Mouse (Mus musculus) MEL-GATA-1-ER (cell line): ENCODE results near the gene Luc7l3.

ENCODE experiments used
- DNase-seq: peaks from one replicate; pipeline ENCODE4 v3.0.0-alpha.2; 2012; ENCODE audit warnings: low read depth; ENCODE audit errors: extremely low read depth

Luc7l3 gene

DNA sequence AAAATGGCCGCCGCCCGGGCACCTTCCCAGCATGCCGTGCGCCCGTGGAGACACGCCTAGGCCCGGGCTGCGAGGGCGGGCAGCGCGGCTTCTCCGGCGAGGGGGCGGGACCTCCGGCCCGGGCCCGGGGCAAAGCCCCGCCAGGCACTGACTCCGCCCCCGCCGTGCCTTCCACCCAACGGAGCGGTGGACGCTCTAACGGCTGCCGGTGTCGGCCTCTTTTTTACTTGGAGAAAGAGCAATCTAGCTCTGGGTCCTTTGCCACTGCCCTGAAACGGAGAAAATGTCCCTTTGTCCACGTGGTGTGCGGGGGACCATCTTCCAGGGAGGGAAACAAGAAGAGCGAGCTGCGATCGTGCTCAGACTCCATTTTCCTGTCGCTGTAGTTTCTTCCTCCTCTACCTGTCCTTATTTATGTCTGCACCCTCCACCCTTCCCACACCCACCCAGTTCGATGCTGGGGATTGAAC is at the start of gene Luc7l3:
Luc7l3 (minus strand) TSS at position 58 of the 470 bp plus-strand sequence.
- peak; percentile 59 for DNase-seq

DNA sequence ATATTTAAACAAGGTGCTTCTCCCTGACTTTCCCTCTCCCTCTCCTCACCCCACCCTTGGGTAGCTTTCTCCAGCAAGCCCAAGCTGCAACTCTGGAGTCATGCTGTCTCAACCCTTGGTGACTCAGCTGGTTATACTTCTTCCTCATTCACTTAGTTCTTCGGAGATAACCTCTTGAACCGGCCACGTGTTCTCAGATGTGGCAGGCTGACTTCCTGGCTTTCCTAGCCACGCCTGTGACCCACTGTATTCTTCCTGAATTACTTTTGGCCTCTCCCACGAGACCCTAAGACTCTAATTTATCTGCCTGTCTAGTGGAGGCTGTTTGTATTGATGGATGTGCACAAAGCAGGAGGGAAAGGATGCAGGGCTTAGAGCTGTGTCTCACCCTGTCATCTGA is 49.0 kb upstream of the Luc7l3 start:
- peak; percentile 87 for DNase-seq

DNA sequence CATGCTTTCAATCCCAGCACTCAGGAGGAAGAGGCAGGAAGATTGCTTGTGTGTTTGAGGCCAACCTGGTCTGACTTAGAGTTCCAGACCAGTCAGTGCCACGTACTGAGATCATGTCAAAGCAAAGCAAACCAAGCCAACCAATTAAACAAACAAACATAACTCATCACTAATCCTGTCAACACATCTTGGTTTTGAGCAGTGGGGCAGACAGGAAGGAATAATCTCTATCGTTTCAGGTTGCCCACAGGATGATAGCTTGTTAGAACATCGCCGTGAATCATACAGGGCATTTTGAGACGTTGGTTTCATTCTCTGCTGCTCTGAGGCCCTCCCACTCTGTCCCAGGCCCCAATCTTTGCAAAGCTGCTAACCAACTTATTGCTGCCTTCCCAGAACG is 48.2 kb upstream of the Luc7l3 start:
- DNase-seq, result peak; percentile 16

DNA sequence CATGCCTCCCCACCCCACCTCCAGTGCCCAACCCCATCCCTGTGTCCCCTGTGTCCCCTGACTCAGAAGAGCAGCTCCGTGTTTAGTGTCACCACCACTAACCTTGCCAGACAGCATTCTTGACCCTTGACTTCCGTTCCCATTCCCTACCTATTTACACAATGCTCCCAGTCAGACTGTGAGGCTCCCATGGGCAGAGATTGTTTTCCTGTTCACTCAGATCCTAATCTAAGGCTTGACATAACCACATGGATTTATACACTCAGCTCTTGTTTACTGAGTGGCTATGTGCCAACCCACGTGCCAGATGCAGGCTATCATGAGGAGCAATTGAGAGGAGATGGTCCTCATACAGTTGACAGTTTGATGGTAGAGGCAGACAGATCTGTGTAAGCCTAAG is 43.6 kb upstream of the Luc7l3 start:
- no peak for DNase-seq

DNA sequence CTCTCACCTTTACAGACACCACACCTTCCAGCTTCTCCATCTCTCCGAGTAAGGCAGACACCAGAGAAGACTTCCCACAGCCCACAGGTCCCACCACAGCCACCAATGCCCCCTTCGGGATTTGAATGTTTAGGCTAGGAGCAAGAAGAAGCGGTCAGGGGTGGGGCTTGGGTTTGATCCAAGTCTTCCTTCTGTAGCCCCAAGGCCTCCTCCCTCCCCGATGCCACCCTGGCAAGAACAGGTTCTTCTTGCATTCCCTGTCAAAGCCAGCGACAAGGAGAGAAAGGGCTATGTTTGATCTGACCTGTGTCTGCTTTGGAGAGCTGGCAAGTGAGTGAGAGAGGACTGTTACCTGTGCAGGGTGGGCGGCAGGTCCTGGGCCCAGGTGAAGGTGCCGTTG is 41.9 kb upstream of the Luc7l3 start:
- DNase-seq, result no peak

DNA sequence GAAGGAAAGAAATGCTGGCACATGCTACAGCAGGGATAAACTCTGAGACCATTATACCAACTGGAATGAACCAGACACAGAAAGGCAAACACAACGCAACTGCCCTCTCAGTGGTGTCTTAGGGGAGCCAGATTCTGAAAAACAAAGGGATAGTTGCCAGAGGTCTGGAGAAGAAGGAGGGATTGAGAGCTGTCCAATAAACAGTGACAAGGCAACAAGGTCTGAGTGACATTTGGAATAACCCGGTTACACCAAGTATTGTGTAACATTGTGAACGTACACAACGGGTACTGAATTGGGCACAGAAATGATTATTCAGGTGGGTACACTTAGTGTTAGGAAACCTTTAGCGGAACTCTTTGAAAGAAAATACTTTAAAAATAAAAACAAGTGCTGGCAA is 40.3 kb upstream of the Luc7l3 start:
- DNase-seq, result no peak

DNA sequence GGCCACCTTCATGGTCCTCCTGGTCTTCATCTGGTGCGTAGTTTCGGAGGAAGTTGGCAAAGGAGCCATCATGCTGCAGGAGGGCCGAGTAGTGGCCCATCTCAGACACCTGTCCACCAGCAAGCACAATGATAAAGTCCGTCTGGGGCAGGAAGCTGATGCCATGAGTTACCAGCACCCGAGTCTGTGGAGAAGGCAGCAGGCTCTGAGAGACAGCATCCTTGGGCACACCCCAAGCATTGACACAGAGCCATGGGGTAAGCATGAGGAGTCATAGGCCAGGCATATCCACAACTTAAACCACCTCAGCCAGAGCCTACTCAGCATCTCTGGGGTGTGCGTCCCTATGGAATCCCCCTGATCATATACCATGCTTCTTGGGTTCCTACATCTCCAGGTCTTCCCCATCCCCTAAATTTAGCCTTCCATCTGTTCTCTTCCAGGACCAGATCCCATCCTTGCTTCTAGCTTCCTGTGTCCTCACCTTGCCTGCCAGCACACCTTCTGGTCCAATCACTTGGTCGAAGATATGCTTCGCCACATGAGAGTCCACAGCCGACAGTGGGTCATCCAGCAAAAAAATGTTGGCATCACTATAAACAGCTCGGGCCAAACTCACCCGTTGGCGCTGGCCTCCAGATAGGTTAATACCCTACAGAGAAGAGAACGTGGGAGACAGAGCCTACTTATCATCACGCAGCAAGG is 39.5 kb upstream of the Luc7l3 start:
- DNase-seq, result no peak

DNA sequence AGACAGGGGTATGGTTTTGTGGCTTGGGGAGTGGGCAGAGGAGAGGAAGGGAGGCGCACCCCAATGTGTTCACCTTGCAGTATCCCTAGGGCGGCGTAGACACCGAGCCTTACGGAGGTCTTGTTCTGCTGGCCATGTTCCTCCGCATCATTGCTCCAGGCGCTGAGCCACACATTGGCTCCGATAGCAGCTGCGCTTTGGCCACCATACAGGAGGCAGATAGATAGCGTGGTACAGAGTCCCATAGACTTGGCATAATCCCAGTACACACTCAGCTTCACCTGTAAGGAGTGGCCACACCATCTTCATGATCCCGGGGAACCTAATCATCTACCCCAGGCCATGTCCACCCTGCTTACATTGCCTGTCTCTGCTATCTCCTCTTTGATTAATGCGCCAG is 37.4 kb upstream of the Luc7l3 start:
- no peak for DNase-seq

DNA sequence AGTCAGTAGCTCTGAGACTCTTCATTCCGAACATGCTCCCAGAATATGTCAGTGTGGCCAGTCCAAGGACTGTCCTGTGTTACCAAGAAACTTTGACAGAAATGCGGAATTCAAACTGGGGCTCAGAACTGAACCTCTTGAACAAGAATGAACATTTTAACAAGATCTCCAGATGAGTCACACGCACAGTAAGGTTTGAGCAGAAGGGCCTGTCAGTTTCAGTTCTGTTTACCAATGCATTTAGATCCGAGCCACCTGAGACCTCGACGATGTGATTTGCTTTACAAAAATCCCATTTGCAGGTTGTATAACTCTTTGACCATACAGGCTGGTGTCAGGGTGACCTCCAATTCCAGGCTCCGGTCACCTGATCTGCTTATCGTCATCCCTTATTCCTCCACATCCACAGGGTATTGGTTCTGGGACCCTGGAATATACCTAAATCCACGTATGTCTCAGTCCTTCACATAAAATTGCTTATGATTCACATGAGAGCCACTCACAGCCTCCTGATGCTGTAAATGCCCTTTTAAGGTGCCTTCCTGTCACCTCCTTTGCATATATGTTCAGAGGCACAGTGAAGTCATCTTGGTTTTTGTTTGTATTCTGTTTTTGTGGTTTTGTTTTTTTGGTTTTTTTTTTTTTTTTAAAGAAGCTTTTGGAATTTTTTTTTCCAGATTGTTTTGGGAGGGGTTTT is 33.9 kb upstream of the Luc7l3 start:
- DNase-seq, result no peak

DNA sequence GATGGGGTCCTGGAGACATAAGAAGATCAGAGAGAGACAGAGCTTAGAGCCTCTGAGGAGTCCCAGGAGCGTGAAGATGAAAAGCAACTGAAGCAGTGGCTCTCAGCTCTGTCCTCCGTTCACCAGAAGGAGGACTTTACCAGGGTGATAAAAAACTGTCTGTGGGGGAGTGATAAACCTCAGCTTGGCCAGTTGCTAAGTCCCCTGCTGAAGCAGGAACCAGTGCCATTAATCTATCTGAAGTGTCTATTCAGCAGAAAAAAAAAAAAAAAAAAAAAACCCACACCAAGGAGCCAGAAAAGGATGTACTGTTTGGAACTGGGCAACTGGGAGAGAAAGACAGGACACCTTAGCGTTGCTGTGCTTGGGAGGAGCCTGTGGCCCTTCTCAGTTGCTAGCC is 29.3 kb upstream of the Luc7l3 start:
- DNase-seq, result peak; percentile 87

DNA sequence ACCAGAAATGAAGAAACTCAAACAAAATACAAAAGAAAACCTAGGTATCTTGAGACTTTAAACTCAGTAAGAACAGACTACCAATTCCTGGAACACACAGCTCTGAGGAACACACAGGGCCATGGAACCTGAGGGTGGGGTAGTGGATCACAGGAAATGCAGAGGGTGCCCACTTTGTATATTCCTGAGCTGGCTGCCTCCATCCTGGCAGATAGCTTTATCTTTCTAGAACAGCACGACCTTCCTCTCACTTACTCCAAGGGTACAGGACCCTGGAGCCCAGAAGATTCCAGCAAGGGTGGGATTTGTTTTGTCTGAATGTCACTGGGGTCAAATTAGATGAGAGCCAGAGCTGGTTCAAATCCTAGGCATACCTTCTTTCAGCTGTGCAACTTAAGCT is 28.5 kb upstream of the Luc7l3 start:
- no peak for DNase-seq

DNA sequence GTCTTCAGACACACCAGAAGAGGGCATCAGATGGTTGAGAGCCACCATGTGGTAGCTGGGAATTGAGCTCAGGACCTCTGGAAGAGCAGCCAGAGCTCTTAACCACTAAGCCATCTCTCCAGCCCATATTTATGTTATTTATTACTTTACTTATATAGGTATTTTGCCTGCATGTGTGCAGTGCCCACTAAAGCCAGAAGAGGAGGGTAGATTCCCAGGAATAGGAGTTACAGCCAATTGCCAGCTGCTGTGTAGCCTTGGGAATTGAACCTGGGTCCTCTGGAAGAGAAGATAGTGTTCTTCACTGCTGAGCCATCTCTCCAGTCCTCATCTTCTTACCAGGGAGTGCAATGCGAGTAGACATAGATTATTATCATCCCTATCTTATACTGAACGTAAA is 28.1 kb upstream of the Luc7l3 start:
- DNase-seq, result no peak

DNA sequence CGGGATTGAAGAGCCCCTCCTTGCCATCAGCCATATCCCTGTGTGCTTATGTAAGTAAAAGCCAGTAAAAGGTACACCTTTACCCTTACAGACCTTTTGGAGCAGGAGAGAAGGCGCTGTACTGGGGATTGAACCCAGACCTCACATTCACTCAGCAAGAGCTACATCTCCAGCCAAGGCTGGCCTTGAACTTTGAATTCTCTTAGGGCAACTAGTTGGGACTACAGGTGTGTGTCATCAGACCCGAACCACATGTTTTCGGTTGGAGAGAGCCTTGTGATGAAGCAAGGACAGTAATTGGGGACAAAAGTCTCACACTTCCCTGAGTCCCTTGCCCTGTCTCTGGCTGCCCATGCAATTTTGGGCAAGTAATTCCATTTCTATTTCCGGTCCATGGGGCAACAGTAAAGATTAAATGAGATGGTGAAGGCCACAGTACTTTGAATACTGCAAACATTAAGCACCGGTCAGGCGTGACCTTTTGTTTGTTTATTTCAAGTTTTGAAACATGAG is 25.3 kb upstream of the Luc7l3 start:
- no peak for DNase-seq

DNA sequence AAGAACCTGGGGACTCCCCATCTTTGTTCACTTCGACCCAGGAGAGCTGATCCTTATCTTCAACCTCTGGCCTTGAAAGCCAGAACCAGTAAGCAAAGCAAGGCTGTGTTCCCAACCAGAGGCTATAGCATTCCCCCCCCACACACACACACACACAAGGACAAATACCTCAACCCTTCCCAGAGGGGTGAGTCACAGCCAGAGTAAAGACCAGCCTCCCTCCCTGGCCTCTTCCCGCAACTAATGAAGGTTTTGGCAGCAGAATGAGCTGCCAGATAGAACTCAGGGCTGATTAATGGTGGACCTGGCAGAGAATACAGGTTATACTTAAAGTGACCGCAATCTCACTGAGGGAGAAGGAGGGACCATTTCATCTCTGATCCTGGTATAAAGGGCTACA is 24.8 kb upstream of the Luc7l3 start:
- DNase-seq, result no peak

DNA sequence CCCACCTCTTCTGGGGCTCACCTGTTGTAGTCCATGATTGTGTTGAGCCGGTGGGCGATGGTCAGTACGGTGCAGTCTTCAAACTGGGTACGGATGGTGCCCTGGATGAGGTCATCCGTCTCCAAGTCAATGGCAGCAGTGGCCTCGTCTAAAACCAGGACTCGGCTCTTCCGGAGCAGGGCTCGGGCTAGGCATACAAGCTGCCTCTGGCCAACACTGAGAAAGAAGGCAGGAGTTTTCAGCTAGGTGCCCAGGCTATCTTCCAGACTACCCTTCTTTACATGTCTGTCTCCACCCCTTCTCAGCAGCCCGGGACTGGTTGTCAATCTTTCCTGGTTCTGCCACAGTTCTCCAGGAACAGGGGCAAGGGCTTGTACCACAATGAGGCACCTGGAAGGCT is 24.1 kb upstream of the Luc7l3 start:
- no peak for DNase-seq

DNA sequence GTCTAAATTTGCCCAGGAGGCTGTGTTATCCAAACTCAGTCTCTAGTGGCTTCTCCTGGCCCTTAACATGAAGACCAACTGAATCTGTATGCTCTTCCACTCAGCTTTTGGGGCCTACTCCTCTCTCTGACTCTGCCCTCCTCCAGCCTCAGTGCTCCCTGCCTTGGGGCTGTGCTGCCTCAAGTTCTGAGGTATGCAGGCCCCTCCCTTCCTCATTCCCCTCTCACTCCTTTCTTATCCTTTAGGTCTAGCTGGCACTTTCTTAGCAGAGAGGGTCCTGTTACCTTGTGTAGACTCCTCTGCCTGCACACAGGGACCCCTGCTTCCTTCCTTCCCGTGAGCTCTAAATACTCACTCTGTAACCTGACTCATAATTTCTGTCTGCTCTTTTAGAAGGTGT is 22.7 kb upstream of the Luc7l3 start:
- no peak for DNase-seq

DNA sequence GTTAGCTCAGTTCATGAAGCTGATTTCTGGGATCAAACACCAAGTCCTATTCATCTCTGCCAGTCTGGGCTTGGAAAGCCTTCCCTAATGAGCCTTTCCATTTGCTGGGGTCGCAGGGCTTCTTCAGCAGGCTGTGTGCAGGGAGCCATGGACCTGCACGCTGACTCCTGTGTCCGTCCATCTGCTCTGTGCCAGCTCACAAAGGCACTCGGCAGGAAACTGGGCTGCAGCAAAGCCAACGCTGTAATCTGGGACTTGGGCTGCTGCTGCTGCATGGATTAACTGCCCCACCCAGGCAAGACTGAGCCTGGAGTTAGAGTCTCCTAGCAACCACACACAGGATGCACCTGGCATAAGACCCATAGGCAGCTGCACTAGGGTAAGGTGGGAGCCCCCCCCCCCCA is 22.2 kb upstream of the Luc7l3 start:
- DNase-seq, result no peak

DNA sequence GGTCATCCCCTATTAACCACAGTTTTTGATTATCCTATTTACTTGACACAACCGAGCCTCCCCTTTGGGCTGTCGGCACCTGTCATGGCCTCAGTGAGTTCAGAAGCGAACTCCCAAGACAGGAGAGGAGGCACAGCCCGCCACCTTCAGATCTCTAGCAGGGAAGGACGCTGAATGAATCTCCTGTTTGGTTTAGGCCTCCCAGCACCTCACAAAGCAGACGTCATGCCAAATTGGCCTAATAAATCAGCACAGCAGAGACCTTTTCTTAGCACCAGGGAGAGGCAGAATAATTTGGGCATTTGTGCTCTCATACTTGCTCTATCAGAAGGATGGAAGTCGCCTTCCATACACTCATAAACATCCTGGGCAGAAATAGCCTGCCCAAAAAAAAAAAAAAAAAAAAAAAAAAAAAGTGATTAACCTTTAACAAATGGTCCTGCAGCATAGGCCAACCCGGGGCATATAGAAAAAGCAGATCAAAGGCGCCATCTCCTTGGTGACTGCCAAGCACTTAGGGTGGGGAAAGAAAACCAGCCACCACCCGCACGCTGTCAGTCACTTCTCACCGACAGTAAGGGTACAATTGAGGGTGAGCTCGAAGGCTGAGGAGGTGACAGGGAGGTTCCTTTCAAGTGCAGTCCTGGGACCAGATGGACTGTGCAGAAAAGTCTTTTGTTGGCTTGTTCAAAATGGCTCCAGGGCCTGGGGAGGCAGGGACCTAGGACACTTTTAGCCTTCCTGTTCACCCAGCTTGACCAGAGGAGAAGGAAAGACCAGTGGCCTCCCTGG is 20.5 kb upstream of the Luc7l3 start:
- DNase-seq, result no peak

DNA sequence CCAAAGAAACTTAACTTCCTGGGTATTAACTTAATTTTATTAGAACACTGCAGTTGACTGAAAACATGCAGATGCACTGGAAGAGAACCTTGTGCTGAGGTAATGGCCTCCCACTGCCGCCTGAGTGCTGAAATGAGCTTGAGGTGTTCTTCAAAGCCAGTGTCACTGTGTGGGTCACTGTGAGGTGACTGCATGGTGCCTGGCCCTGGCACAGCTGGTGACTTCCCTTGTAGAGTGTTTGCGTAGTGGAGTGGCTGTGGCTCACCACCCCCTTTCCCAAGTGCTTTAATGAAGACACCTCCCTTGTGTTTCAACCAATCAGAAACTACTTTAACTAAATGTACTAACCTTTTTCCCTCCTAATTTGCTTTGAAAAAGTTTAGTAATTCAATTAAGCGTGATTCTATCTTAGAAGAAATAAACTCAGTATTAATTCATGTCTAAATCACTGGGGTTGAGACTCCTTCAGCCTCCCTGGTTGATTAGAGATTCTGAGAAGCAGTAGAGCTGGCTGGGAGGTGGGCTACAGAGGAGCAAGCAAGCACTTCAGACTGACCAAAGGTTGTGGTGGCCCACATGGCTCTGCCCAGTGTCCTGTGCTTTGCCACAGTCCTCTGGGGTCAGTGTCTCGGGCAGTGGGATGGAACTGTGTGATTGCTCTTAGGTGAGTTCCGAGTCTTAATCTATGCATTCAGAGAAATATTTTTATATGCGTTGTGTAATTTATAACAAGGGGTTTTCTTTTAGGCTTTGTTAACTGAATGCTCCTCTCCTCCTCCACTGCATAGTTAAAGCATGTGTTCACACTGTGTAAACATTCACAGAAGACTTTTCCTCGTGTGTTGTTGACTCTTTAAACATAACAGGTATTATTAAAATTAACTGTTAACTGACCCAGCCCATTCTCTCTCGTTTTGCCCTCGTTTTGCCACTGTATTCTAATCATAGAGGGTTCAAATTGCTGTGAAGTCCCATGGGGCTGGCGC is 19.5 kb upstream of the Luc7l3 start:
- DNase-seq, result no peak

DNA sequence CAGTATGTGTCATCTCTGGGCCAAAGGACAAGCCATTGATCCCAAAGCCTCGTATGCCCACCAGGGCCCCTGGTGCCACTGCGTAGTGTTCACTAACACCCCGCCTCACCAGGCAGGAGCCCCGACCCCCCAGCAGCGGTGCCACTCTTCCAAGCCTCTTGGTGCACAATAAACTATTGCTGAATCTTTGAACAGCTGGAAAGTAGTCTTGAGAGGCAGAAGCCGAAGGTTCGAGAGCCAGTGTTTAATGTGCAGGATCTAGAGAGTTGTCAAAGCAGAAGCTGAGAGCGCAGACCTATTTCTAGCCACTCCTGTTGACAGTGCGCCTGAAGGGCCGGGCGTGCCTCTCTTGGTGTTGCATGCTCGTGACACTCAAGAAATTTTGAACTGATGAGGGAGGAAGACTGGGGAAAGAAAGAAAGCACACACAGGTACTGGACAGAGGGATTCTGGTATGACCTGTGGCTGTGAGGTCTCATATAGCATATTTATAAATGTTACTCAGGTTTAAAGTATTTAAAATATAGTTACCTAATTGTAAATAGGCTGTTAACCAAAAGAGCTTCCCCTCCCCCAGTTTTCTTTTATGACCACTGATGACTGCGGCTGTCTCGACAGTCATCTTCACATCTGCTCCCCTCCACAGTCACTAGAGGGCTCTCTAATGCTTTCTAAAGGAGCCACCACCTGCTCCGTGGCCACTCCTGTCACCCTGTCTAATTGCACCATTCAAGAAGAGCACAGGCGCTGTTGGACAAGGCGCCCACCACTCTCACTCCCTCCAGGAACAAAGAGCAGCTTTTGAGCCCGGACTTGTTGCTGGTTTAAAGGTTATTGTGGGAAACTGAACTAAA is 18.2 kb upstream of the Luc7l3 start:
- no peak for DNase-seq
